23 mouse cellular contexts compared by ENCODE assay signal in the genomic region with DNA sequence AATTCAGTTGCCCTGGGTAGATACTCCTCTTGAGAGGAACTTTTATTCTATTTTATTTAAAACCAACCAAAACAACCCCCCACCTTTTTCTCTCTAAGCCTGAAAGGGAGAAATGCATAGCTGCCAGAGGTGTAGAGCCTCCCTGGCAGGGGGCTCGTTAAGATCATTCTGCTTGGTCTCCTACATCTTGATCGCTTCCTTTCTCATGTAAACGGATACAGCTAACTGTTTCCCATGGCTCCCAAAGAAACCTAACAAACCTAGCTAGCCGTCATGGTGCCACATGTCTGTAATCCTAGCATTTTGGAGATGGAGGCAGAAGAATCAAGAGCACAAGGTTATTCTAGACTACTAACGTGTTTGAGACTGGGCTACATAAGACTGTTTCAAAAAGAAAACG.
"Had no signal": no experiment of that assay in that cellular context is flagged by ENCODE, and none has a peak within 500 bp of the region (broad histone marks: within the 10 kb centered on the region; RNA-seq: fewer than 3 reads in every experiment).

No protein-coding gene starts in this region.

- H3K27ac ChIP-seq: kidney, embryonic 15.5 days; limb, embryonic 12.5 days; limb, embryonic 15.5 days; liver, embryonic 14.5 days; lung, embryonic 15.5 days; midbrain, embryonic 15.5 days; neural tube, embryonic 12.5 days; neural tube, embryonic 15.5 days had no signal

- H3K9me3 ChIP-seq: kidney, embryonic 15.5 days; limb, embryonic 12.5 days; limb, embryonic 15.5 days; lung, embryonic 15.5 days; midbrain, embryonic 15.5 days; neural tube, embryonic 12.5 days; neural tube, embryonic 15.5 days had no signal

- H3K4me2 ChIP-seq: kidney, embryonic 15.5 days; limb, embryonic 12.5 days; limb, embryonic 15.5 days; liver, embryonic 11.5 days; lung, embryonic 15.5 days; midbrain, embryonic 11.5 days; midbrain, embryonic 15.5 days; neural tube, embryonic 12.5 days; neural tube, embryonic 15.5 days had no signal

- H3K4me3 ChIP-seq: kidney, embryonic 15.5 days; limb, embryonic 12.5 days; limb, embryonic 15.5 days; lung, embryonic 15.5 days; midbrain, embryonic 15.5 days; neural tube, embryonic 12.5 days; neural tube, embryonic 15.5 days had no signal

- H3K27me3 ChIP-seq: kidney, embryonic 15.5 days; limb, embryonic 12.5 days; limb, embryonic 15.5 days; lung, embryonic 15.5 days; midbrain, embryonic 15.5 days; neural tube, embryonic 12.5 days; neural tube, embryonic 15.5 days had no signal

- H3K4me1 ChIP-seq: kidney, embryonic 15.5 days; limb, embryonic 12.5 days; limb, embryonic 15.5 days; lung, embryonic 15.5 days; midbrain, embryonic 15.5 days; neural tube, embryonic 12.5 days; neural tube, embryonic 15.5 days had no signal

- DNase-seq: kidney, adult 8-10 months; kidney, postnatal 10 days; kidney, postnatal 36 days; left cerebral cortex, postnatal 4 days; lung, adult 18-20 months; lung, postnatal 14 days; lung, postnatal 4 days; right cerebral cortex, adult 18-20 months; right cerebral cortex, postnatal 14 days; right cerebral cortex, postnatal 4 days; thymus, adult 2 months; thymus, postnatal 14 days; thymus, postnatal 4 days had no signal

- ATAC-seq: midbrain, embryonic 15.5 days had no signal

- H3K36me3 ChIP-seq: kidney, embryonic 15.5 days; limb, embryonic 12.5 days; limb, embryonic 15.5 days; lung, embryonic 15.5 days; midbrain, embryonic 15.5 days; neural tube, embryonic 12.5 days; neural tube, embryonic 15.5 days had no signal

- H3K9ac ChIP-seq: kidney, embryonic 15.5 days; limb, embryonic 12.5 days; limb, embryonic 15.5 days; liver, embryonic 14.5 days; lung, embryonic 15.5 days; midbrain, embryonic 15.5 days; neural tube, embryonic 12.5 days; neural tube, embryonic 15.5 days had no signal
